Mouse (Mus musculus) lung, adult 2 months (tissue): ENCODE measurements around the gene Olfr9.

ENCODE experiments used
- CTCF ChIP-seq: fragments of 200-500 bp; IDR thresholded peaks from 2 replicates; pipeline ENCODE4 v1.5.1; 2011; ENCODE audit warnings: mild to moderate bottlenecking, low read length, control low read depth; ENCODE audit not compliant: insufficient read depth
- POLR2A ChIP-seq: fragments of 200-500 bp; IDR thresholded peaks from 2 replicates; pipeline ENCODE4 v1.6.1; 2011; ENCODE audit warnings: low read depth, mild to moderate bottlenecking, control low read depth, low read length, borderline replicate concordance; ENCODE audit errors: extremely low read depth

DNA sequence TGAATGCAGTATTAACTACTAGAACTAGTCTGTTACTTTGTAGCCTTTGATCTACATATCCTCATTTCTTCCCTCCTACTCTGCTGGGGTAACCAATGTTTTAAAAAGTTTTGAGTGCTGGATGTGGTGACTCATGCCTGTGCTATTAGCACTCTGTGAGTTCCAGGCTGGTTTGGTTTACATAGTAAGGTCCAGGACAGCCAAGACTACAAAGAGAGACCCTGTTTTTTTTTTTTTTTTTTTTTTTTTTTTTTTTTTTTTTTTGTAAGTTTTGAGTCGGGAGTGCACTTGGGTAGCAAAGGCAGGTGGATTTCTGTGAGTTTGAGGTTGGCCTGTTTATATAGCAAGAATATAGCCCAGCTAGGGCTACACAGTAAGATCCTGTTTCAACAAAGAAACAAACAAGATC is 20.9 kb upstream of the Olfr9 start:
- TF ChIP-seq CTCF: no peak
- no peak for TF ChIP-seq POLR2A
